Mouse (Mus musculus): Measurements from ENCODE around the gene Sugct.

DNA sequence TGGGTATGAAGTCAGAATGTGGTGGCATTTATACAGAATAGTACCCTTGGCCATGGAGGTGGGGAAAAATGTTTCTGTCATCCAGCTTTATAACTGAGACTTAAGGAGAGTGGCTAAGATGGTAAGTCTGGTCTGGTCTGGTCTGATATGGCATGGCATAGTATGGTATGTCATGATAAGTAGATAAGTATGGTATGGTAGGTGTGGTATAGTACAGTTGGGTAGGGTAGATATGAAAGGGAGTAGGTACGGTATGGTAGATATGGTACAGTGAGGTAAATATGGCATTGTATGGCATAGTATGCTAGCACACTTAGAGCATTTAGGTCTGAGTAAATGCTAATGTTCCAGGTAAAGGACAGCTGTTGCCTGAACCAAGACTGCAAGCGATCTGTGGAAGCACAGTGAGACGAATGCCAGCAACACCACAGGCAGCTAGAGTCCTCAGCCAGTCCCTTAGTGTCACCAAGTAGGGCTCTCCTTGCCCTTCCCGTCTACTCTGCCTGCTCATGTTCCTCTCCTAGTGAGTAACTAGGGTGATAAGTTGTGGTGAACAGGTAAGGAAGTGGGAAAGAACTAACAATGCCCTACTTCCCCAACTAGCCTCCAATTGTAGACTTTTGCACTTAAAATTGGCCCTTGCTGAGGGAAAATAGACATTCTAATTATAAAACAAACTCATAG, 667.4 kb downstream of the Sugct start:
- no peak for TF ChIP-seq EP300 (IDR thresholded peaks at IDR 0.05)
- TF ChIP-seq CTCF (IDR thresholded peaks at IDR 0.05) = no peak
